Mouse (Mus musculus) C2C12 (cell line): ENCODE measurements around the gene Atp6v1a.

Experiments used
- CEBPB ChIP-seq: IDR thresholded peaks from one replicate; pipeline ENCODE4 v1.6.1; 2011; ENCODE audit warnings: low read depth, mild to moderate bottlenecking, control low read depth, moderate library complexity
- CTCF ChIP-seq: IDR thresholded peaks from one replicate; pipeline ENCODE4 v1.5.1; 2011; ENCODE audit not compliant: control insufficient read depth, insufficient read depth, insufficient read length
- FOSL1 ChIP-seq: IDR thresholded peaks from one replicate; pipeline ENCODE4 v1.8.0; 2011; ENCODE audit warnings: mild to moderate bottlenecking, low read length; ENCODE audit not compliant: poor library complexity, insufficient read depth, severe bottlenecking
- MAX ChIP-seq: IDR thresholded peaks from one replicate; pipeline ENCODE4 v1.6.1; 2011; ENCODE audit warnings: mild to moderate bottlenecking, control low read depth
- MYOD1 ChIP-seq: IDR thresholded peaks from one replicate; pipeline ENCODE4 v1.6.1; 2011; ENCODE audit warnings: low read depth; ENCODE audit not compliant: control insufficient read depth, insufficient read length
- MYOG ChIP-seq: IDR thresholded peaks from one replicate; pipeline ENCODE4 v1.6.1; 2011; ENCODE audit not compliant: control insufficient read depth, insufficient read length; ENCODE audit errors: extremely low read depth
- USF1 ChIP-seq: IDR thresholded peaks from one replicate; pipeline ENCODE4 v1.6.1; 2011; ENCODE audit warnings: low read depth, mild to moderate bottlenecking, control low read depth, moderate library complexity

DNA sequence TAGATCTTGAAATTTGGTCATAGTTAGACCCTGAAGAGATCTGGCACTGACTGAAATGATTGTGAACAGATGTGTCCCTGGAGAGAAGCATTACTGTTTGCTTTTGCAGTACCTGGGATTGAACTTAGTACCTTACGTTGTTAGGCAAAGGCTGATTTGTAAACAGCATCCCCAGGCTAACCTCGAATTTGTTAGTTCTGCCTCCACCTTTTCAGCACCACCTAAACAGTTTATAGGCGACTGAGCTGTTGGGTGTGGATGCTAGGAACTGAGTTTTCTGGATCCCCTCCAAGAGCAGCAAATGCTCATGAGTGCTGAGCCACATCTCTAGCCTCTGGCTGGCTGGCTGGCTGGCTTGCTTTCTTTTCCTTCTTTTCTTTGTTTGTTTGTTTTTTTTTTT is 25.7 kb upstream of the Atp6v1a start:
- no peak for TF ChIP-seq CTCF
- TF ChIP-seq MAX = no peak
- TF ChIP-seq USF1 = no peak
- TF ChIP-seq MYOG = no peak
- no peak for TF ChIP-seq CEBPB
- TF ChIP-seq FOSL1 = no peak
- TF ChIP-seq MYOD1 = no peak
